Mouse (Mus musculus) bone marrow, adult 2 months (tissue): ENCODE measurements around the gene Ago3.

ENCODE experiments used
- CTCF ChIP-seq: fragments of 200-500 bp; IDR thresholded peaks from 2 replicates; pipeline ENCODE4 v1.5.1; 2011; ENCODE audit warnings: low read length, control low read depth; ENCODE audit not compliant: control insufficient read depth, insufficient read depth
- POLR2A ChIP-seq: fragments of 200-500 bp; IDR thresholded peaks from 2 replicates; pipeline ENCODE4 v1.6.1; 2011; ENCODE audit warnings: low read depth, mild to moderate bottlenecking, control low read depth, low read length, borderline replicate concordance; ENCODE audit not compliant: control insufficient read depth

GRCm38 (mm10) chr4:126295152-126295551 is 134.2 kb downstream of the Ago3 start:
- TF ChIP-seq CTCF, result no peak
- TF ChIP-seq POLR2A, result no peak
